Comparison of ENCODE assay signal across 13 mouse cellular contexts in the genomic region with DNA sequence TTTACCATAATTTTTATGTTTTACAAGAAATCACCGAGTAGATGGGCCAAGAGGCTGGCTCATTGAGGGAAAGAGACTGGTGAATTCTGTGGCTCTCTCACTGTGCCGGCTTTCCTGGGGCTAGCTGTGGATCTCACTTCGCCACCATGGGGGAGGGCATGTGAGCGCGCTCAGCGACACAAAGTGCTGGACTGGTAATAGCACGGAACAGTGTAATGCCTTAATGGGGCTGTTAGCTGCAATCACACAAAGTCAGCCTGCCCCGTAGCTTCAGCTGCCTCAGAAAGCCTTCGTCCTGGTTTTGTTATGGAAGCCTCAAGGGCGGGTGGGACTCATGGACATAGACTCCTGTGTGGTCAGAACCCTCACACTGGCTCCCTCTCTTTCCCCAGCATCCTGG. TPM values are rescaled to one million over a fixed set of nuclear protein-coding genes. Genes with fewer than 3 reads are reported as not detected.
"Had no signal": no experiment of that assay in that cellular context is flagged by ENCODE, and none has a peak within 500 bp of the region (broad histone marks: within the 10 kb centered on the region; RNA-seq: fewer than 3 reads in every experiment).

No protein-coding gene starts in this region.

- H3K27me3 ChIP-seq: stomach, embryonic 15.5 days had no signal

- H3K27ac ChIP-seq: limb, embryonic 13.5 days; liver, embryonic 14.5 days; stomach, embryonic 15.5 days had no signal

- H3K4me1 ChIP-seq: limb, embryonic 13.5 days; stomach, embryonic 15.5 days had no signal

- ATAC-seq: midbrain, embryonic 16.5 days had no signal

- H3K4me2 ChIP-seq: limb, embryonic 13.5 days; stomach, embryonic 15.5 days had no signal

- H3K36me3 ChIP-seq: limb, embryonic 13.5 days; stomach, embryonic 15.5 days had no signal

- H3K9me3 ChIP-seq: limb, embryonic 13.5 days; stomach, embryonic 15.5 days had no signal

- H3K9ac ChIP-seq: limb, embryonic 13.5 days; liver, embryonic 14.5 days; stomach, embryonic 15.5 days had no signal

- H3K4me3 ChIP-seq: limb, embryonic 13.5 days; stomach, embryonic 15.5 days had no signal

- DNase-seq: kidney, adult 8-10 months; kidney, postnatal 25 days; layer of hippocampus, adult 9-11 months; layer of hippocampus, postnatal 36 days; lung, adult 18-20 months; right cerebral cortex, postnatal 14 days; thymus, adult 2 months; thymus, postnatal 25 days had no signal

RNA-seq across cellular contexts. Expression of gene Fbxo2, which starts 38.3 kb away (rescaled TPM):
- total RNA-seq: megakaryocyte-erythroid progenitor cell, adult 5-6 weeks had no signal
